Mouse (Mus musculus) liver, postnatal 0 days (tissue): ENCODE data around the gene Mark1. TPM values are rescaled to one million over a fixed set of nuclear protein-coding genes. Genes with fewer than 3 reads are reported as not detected.

ENCODE experiments used
- ATAC-seq: fragments of 200-750 bp; cut with Nextera tagmentation; 2 replicates; pipeline ENCODE4 v1.8.0; 2017; ENCODE audit warnings: mild to moderate bottlenecking, moderate library complexity
- DNase-seq: peaks from one replicate; pipeline ENCODE4 v3.0.0-alpha.2; 2016
- H3K27ac ChIP-seq: fragments of 300-500 bp; sonication (generic); 2 replicates; pipeline ENCODE4 v1.5.1; 2014; ENCODE audit warnings: antibody characterized with exemption, moderate library complexity, mild to moderate bottlenecking, low read depth
- H3K27me3 ChIP-seq: fragments of 300-500 bp; sonication (generic); 2 replicates; pipeline ENCODE4 v1.6.1; 2014; ENCODE audit warnings: low read length, control low read depth, mixed read lengths; ENCODE audit not compliant: insufficient read depth
- H3K36me3 ChIP-seq: fragments of 300-500 bp; sonication (generic); replicated peaks from 2 replicates; pipeline ENCODE4 v1.6.1; 2014; ENCODE audit warnings: mild to moderate bottlenecking, control low read depth, low read length, moderate library complexity, mixed read lengths; ENCODE audit not compliant: insufficient read depth
- H3K4me1 ChIP-seq: fragments of 300-500 bp; sonication (generic); 2 replicates; pipeline ENCODE4 v1.6.1; 2014; ENCODE audit warnings: antibody characterized with exemption, mild to moderate bottlenecking, control low read depth; ENCODE audit not compliant: insufficient read depth
- H3K4me2 ChIP-seq: fragments of 300-500 bp; sonication (generic); 2 replicates; pipeline ENCODE4 v1.6.1; 2014; ENCODE audit warnings: low read depth, mild to moderate bottlenecking, low read length, moderate library complexity, mixed read lengths
- H3K4me3 ChIP-seq: fragments of 300-500 bp; sonication (generic); 2 replicates; pipeline ENCODE4 v1.5.1; 2014; ENCODE audit warnings: low read depth, low read length
- H3K9ac ChIP-seq: fragments of 300-500 bp; sonication (generic); replicated peaks from 2 replicates; pipeline ENCODE4 v1.6.1; 2014; ENCODE audit warnings: mild to moderate bottlenecking, moderate library complexity
- H3K9me3 ChIP-seq: fragments of 300-500 bp; sonication (generic); 2 replicates; pipeline ENCODE4 v1.6.1; 2016; ENCODE audit warnings: mild to moderate bottlenecking, control low read depth, low read length, mixed read lengths
- CTCF ChIP-seq: sonication (generic); IDR thresholded peaks from 2 replicates; pipeline ENCODE4 v1.5.1; 2016; ENCODE audit warnings: antibody characterized with exemption, low read depth
- EP300 ChIP-seq: IDR thresholded peaks from 2 replicates; pipeline ENCODE4 v1.6.1; 2016; ENCODE audit warnings: antibody characterized with exemption, low read depth, mild to moderate bottlenecking
- WGBS: fragments of 180-500 bp; shearing (Covaris S2); extraction: QIAGEN DNeasy Blood & Tissue Kit; methylation state at CpG from one replicate; pipeline ENCODE4 v1.1.7; 2014; ENCODE audit not compliant: insufficient replicate concordance; 5-methylcytosine and 5-hydroxymethylcytosine counted together
- polyA plus RNA-seq: library from polyadenylated mRNA; unstranded; fragments of >200 nt; fragmentation: Nextera tagmentation; extraction: Ambion mirVana; gene quantifications from 2 replicates; pipeline ENCODE4 v1.2.1, GENCODE M21; 2015

Mark1 gene
- polyA plus RNA-seq, 1 experiment from 2014 or later = 0.31 TPM

DNA sequence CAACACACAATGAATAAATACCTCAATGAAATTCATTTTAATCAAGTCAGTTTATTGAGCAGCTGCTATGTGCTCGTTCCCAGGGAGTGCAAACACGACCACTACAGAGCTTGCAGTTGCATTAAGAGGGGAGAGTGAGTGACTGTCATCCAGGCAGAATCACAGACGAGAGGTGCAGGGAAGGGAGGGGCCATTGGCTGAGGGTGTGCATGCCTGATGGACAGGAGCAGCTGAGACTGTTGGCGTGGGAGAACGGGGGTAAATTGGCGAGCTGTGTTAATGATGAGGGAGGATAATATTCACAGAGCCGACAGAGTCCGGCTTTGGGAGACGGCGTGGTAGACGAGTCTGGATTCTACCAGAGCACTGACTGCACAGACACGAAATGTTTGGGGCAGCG lies 76.5 kb downstream of the Mark1 start:
- Histone ChIP-seq H3K4me2 (no peak overlapping the region), H3K27me3 (no peaks in the 10 kb centered on the region), H3K9me3 (no peaks in the 10 kb centered on the region), H3K27ac (no peak overlapping the region), H3K4me1 (0 out of 2 replicates have a peak, but pooled peaks cover 3% of the 10 kb centered on the region), H3K4me3 (no peak overlapping the region), H3K9ac (no peak overlapping the region), H3K36me3 (no peaks in the 10 kb centered on the region)
- TF ChIP-seq CTCF (no peak), EP300 (no peak)
- ATAC-seq (no peak), DNase-seq (no peak)
- 76% methylated on average over 13 of the region's 13 CpGs for WGBS

DNA sequence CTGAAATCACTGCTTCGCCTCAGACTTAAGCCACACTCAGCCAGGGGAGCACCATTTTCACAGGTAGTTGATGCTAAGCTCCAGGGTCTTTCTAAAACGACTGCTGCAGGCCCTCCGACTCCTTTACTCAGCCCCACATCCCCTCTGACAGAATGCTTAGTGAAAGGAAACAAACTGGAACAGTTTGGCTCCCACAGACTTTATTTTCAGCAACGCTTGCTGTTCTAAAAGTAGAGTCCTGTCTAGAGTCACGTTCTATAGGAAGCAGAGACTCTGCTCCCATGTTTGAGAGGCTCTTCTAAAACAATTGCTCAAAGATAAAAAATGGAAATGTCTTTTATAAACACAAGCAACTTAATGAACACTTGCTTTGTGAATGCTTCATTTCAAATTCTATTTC lies 79.3 kb downstream of the Mark1 start:
- Histone ChIP-seq H3K4me2 (no peak overlapping the region), H3K4me3 (no peak overlapping the region), H3K27me3 (no peaks in the 10 kb centered on the region), H3K27ac (no peak overlapping the region), H3K4me1 (no peaks in the 10 kb centered on the region), H3K9ac (no peak overlapping the region), H3K36me3 (no peaks in the 10 kb centered on the region), H3K9me3 (no peaks in the 10 kb centered on the region)
- ATAC-seq = no peak
- 70% methylated on average over 5 of the region's 5 CpGs for WGBS
- no peak for DNase-seq
- no peak for TF ChIP-seq CTCF
- TF ChIP-seq EP300 = no peak

DNA sequence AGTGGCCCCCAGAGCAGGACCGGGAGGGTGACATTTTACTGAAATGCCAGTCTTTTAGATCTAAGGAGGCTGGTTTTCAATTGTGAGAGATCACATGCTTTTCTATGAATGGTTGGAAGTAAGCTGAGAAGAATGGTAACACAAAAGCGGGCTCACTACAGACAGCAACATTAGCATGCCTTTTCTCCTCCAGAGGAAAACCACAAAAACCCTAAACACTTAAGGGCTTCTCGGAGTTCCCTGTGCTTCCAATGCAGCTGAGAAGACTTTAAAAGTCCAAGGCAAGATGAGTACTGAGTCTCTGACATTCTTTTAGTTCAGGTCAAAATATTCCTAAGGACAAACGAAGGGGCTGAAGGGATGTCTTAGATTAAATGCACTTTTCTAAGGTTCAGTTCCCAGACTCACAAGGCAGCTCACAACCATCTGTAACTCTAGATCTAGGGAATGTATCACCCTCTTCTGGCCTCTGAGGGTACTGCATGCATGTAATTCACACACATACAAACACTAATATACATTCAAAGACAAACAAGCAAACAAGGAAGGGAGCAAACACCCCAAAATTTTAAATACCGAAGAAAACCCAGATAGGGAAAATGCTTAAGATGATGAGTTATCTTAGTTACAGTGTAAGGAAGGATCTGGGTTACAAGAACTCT lies 81.0 kb downstream of the Mark1 start:
- Histone ChIP-seq H3K4me2 (no peak overlapping the region), H3K4me3 (no peak overlapping the region), H3K27ac (no peak overlapping the region), H3K9me3 (no peaks in the 10 kb centered on the region), H3K9ac (no peak overlapping the region), H3K27me3 (no peaks in the 10 kb centered on the region), H3K4me1 (no peaks in the 10 kb centered on the region), H3K36me3 (no peaks in the 10 kb centered on the region)
- DNase-seq (no peak), ATAC-seq (no peak)
- WGBS = 64% methylated on average over 5 of the region's 5 CpGs
- TF ChIP-seq EP300 (no peak), CTCF (peak; percentile 62)

DNA sequence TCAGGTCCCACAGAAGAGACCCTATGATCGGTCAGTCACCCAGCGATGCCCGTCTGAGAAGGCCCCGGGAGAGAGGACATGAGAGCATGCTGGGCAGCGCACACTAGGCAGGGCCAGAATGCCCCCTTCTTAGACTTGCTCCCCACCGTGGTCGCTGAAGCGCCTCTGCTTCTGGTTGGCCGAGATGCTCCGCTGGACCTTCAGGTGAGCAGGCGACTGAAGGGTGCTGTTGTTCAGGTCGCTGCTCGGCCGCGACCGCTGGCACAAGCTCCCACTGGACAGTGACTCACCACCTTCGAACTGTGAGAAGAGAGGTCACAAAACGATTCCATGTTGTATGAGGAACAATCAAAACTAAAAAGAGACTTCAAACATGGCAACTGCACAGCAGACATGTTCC lies 87.0 kb downstream of the Mark1 start:
- ATAC-seq (no peak), DNase-seq (no peak)
- Histone ChIP-seq H3K9me3 (no peaks in the 10 kb centered on the region), H3K36me3 (no peaks in the 10 kb centered on the region), H3K4me1 (0 out of 2 replicates have a peak, but pooled peaks cover 4% of the 10 kb centered on the region), H3K4me3 (no peak overlapping the region), H3K27me3 (no peaks in the 10 kb centered on the region), H3K27ac (no peak overlapping the region), H3K4me2 (no peak overlapping the region), H3K9ac (no peak overlapping the region)
- 89% methylated on average over 18 of the region's 18 CpGs for whole genome bisulfite sequencing
- TF ChIP-seq EP300 (no peak), CTCF (no peak)

- Histone ChIP-seq H3K27me3 (no peaks in the 10 kb centered on the region), H3K9ac (no peak overlapping the region), H3K27ac (no peak overlapping the region), H3K9me3 (no peaks in the 10 kb centered on the region), H3K36me3 (no peaks in the 10 kb centered on the region), H3K4me1 (0 out of 2 replicates have a peak, but pooled peaks cover 4% of the 10 kb centered on the region), H3K4me2 (no peak overlapping the region), H3K4me3 (no peak overlapping the region)
- no peak for DNase-seq
- peak; percentile 17; the same call in 1 of the 2 replicates for ATAC-seq
- TF ChIP-seq CTCF (no peak), EP300 (no peak)
- 71% methylated on average over 6 of the region's 6 CpGs for WGBS
These were observed 87.5 kb downstream of the Mark1 start for GRCm38 (mm10) chr1:184911861-184912260.

- Histone ChIP-seq H3K27ac (no peak overlapping the region), H3K9ac (no peak overlapping the region), H3K4me3 (no peak overlapping the region), H3K27me3 (no peaks in the 10 kb centered on the region), H3K4me2 (0 out of 2 replicates have a peak overlapping the region, but pooled peaks have one; percentile 16), H3K4me1 (0 out of 2 replicates have a peak, but pooled peaks cover 4% of the 10 kb centered on the region), H3K36me3 (no peaks in the 10 kb centered on the region), H3K9me3 (no peaks in the 10 kb centered on the region)
- 40% methylated on average over 9 of the region's 9 CpGs for WGBS
- TF ChIP-seq CTCF (no peak), EP300 (no peak)
- no peak for ATAC-seq
- no peak for DNase-seq
These were observed 90.8 kb downstream of the Mark1 start for GRCm38 (mm10) chr1:184908558-184908957.
